Mouse (Mus musculus) forebrain, embryonic 11.5 days (tissue): ENCODE results near the gene Msi1. TPM values are rescaled to one million over a fixed set of nuclear protein-coding genes. Genes with fewer than 3 reads are reported as not detected.

Experiments
- ATAC-seq: fragments of 200-750 bp; cut with Nextera tagmentation; replicated peaks from 2 replicates; pipeline ENCODE4 v1.8.0; 2017; ENCODE audit warnings: moderate TSS enrichment; ENCODE audit not compliant: low FRiP score
- DNase-seq: peaks from one replicate; pipeline ENCODE4 v3.0.0-alpha.2; 2017; ENCODE audit warnings: low spot score
- H3K27ac ChIP-seq: fragments of 300-500 bp; sonication (generic); 2 replicates; pipeline ENCODE4 v1.5.1; 2014; ENCODE audit warnings: low read depth, low read length
- H3K27me3 ChIP-seq: fragments of 300-500 bp; sonication (generic); 2 replicates; pipeline ENCODE4 v1.6.1; 2014; ENCODE audit warnings: mild to moderate bottlenecking, low read length, mixed read lengths; ENCODE audit not compliant: control insufficient read depth, insufficient read depth
- H3K36me3 ChIP-seq: fragments of 300-500 bp; sonication (generic); 2 replicates; pipeline ENCODE4 v1.6.1; 2014; ENCODE audit warnings: mild to moderate bottlenecking, low read length, moderate library complexity, mixed read lengths; ENCODE audit not compliant: control insufficient read depth, insufficient read depth
- H3K4me1 ChIP-seq: fragments of 300-500 bp; sonication (generic); replicated peaks from 2 replicates; pipeline ENCODE4 v1.6.1; 2014; ENCODE audit warnings: low read length, mixed read lengths; ENCODE audit not compliant: control insufficient read depth, insufficient read depth
- H3K4me2 ChIP-seq: fragments of 300-500 bp; sonication (generic); 2 replicates; pipeline ENCODE4 v1.6.1; 2014; ENCODE audit warnings: low read depth, mild to moderate bottlenecking, low read length, moderate library complexity, mixed read lengths; ENCODE audit not compliant: severe bottlenecking
- H3K4me3 ChIP-seq: fragments of 300-500 bp; sonication (generic); 2 replicates; pipeline ENCODE4 v1.5.1; 2014; ENCODE audit warnings: low read depth, low read length
- H3K9ac ChIP-seq: fragments of 300-500 bp; sonication (generic); 2 replicates; pipeline ENCODE4 v1.6.1; 2014; ENCODE audit warnings: low read length
- H3K9me3 ChIP-seq: fragments of 300-500 bp; sonication (generic); 2 replicates; pipeline ENCODE4 v1.6.1; 2016; ENCODE audit warnings: low read length, mixed read lengths; ENCODE audit not compliant: control insufficient read depth
- WGBS: fragments of 180-500 bp; shearing (Covaris S2); extraction: QIAGEN DNeasy Blood & Tissue Kit; methylation state at CpG from one replicate; pipeline ENCODE4 v1.1.7; 2014; 5-methylcytosine and 5-hydroxymethylcytosine counted together
- polyA plus RNA-seq: library from polyadenylated mRNA; unstranded; fragments of >200 nt; fragmentation: Nextera tagmentation; extraction: Ambion mirVana; gene quantifications from 2 replicates; pipeline ENCODE4 v1.2.1, GENCODE M21; 2014

Msi1 gene
- polyA plus RNA-seq, 1 experiment from 2014 or later = 219 TPM

DNA sequence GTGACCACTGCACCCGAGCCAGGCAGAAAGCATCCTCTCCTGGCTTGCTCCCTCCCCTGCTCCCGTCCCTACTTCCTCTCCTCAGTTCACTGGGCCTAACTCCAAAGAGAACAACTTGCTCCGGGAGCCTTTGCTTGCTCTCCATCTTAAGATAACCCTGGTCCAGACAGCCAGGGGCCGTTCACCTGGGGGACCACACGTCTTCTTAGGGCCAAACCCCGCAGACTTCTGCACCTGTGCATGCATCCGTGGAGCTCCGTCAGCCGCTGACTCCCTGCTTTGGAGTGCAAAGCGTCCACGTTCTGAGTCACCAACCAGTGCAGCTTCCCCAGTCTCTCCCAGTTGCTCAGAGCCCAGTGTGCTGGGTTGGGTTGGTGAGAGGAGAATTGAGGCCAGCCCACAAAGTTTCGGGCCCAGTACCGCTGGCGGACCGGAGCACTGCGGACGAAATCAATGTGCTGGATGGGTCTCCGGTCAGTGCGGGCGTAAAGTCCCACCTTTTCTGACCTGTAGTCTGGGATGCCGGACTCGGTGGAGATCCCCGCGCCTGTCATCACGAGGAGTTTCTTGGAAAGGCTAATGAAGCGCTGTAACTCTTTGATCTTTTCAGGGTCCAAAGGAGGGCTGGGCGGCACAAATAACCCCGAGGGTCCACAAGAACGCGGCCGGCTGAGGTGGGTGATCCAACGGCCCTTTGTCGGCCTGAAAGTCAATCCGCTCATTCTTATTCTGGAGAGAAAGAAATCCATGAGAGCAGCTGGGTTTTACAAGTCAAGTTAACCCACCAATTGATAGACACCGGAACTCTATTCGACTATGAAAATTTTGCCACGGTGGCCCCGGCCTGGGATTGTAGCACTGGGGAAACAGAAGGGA is 53.2 kb downstream of the Msi1 start:
- Histone ChIP-seq H3K27me3 (peaks cover 23% of the 10 kb centered on the region), H3K9ac (no peak overlapping the region; the same call in 1 of the 2 replicates), H3K27ac (no peak overlapping the region), H3K36me3 (no peaks in the 10 kb centered on the region), H3K4me2 (peak overlapping the region; percentile 28), H3K9me3 (no peaks in the 10 kb centered on the region), H3K4me3 (no peak overlapping the region), H3K4me1 (peaks cover 7% of the 10 kb centered on the region; the same call in 1 of the 2 replicates)
- ATAC-seq = no peak
- 22% methylated on average over 38 of the region's 38 CpGs for WGBS
- no peak for DNase-seq

DNA sequence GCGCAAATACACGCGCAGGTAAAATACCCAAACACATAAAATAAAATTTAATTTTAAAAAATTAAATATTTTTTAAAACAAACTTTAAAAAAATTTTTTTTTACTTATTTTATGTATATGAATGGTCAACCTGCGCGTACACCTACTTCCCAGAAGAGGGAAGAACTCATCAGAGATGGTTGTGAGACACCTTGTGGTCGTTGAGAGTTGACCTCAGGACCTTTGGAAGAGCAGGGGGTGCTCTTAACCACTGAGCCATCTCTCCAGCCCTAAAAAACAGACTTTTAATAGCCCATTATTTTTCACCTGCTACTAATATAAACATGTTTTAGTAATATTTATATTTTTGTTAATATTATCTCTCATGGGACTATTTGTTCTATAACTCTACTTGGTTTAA is 54.0 kb downstream of the Msi1 start:
- ATAC-seq = no peak
- Histone ChIP-seq H3K9ac (no peak overlapping the region), H3K27me3 (peaks cover 23% of the 10 kb centered on the region), H3K9me3 (no peaks in the 10 kb centered on the region), H3K27ac (no peak overlapping the region), H3K4me2 (no peak overlapping the region), H3K4me3 (no peak overlapping the region), H3K36me3 (no peaks in the 10 kb centered on the region), H3K4me1 (peaks cover 7% of the 10 kb centered on the region; the same call in 1 of the 2 replicates)
- WGBS = 26% methylated on average over 6 of the region's 6 CpGs
- DNase-seq = no peak

DNA sequence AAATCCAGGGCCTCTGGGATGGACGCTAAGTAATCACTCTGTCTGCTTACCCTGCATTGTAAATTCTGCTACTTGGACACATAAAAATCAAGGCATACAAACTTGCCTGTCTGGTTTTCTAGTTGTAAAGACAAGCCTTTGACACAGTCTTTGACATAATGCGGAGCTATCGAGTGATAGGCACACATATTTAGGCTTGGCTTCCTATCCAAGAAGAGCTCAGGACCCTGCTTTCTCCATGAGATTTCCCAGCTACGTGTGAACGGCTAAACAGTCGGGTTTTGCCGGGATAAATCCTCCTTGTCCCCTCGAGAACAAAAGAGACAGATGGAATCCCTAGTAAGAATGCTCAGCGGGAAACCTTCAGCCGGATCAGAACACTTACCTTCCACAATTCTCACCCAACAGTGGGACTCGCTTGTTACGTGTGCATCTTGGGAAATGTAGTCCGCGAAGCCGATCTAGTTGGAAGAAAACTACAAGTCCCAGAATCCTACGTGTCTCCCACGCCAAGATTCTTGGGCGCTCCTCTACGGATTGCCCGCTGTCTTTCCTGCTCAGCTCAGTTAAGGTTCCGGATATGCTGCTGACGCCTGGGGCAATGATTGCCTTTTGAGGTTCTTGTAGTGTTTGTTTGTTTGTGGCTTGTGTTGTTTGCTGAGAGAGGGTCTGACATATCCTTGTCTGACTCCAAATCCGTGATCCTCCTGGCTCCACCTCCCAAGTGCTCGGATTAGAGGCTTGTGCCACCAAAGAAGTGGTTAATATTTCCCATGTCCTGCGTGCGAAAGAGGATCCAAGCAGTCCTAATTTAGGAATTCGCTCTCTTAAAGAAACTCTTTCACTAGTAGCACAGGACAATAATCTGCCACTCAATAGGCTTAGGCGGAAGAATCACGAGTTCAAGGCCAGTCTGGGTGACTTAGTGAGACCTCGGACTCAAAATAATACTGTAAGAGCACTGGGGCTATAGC is 54.8 kb downstream of the Msi1 start, which contains the start of gene Sirt4:
Gene Sirt4, minus strand, starts transcription at position 779 of the 974 bp plus-strand sequence.
- Histone ChIP-seq H3K9ac (peak within 1 kb of the TSS; percentile 67), H3K27ac (0 out of 2 replicates have a peak within 1 kb of the TSS, but pooled peaks have one; percentile 18), H3K4me1 (peaks cover 7% of the 10 kb centered on the region; the same call in 1 of the 2 replicates), H3K9me3 (no peaks in the 10 kb centered on the region), H3K27me3 (peaks cover 23% of the 10 kb centered on the region), H3K36me3 (no peaks in the 10 kb centered on the region), H3K4me2 (peak within 1 kb of the TSS; percentile 55), H3K4me3 (peak within 1 kb of the TSS; percentile 35)
- DNase-seq (peak; percentile 88), ATAC-seq (peak; percentile 83)
- 8% methylated on average over 30 of the region's 30 CpGs for WGBS

DNA sequence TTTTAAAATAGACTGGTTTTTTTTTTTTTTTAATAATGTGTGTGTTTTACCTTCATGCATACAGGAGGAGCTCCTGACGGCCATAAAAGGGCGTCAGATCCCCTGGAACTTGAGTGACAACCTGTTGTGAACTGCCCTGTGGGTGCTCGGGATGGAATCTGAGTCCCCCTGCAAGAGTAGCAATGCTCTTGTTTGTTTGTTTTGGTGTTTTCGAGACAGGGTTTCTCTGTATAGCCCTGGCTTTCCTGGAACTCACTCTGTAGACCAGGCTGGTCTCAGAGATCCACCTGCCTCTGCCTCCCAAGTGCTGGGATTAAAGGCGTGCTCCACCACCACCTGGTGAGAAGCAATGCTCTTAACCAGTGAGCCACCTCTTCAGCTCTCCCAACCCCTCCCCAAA is 55.6 kb downstream of the Msi1 start:
- no peak overlapping the region for H3K27ac ChIP-seq
- peaks cover 19% of the 10 kb centered on the region for H3K27me3 ChIP-seq
- H3K9me3 ChIP-seq = no peaks in the 10 kb centered on the region
- H3K36me3 ChIP-seq = no peaks in the 10 kb centered on the region
- ATAC-seq = no peak
- peak overlapping the region; percentile 55; the same call in 1 of the 2 replicates for H3K4me2 ChIP-seq
- no peak for DNase-seq
- WGBS = 71% methylated on average over 5 of the region's 5 CpGs
- H3K4me3 ChIP-seq = no peak overlapping the region; the same call in 1 of the 2 replicates
- H3K4me1 ChIP-seq = peaks cover 7% of the 10 kb centered on the region; the same call in 1 of the 2 replicates
- H3K9ac ChIP-seq = no peak overlapping the region

DNA sequence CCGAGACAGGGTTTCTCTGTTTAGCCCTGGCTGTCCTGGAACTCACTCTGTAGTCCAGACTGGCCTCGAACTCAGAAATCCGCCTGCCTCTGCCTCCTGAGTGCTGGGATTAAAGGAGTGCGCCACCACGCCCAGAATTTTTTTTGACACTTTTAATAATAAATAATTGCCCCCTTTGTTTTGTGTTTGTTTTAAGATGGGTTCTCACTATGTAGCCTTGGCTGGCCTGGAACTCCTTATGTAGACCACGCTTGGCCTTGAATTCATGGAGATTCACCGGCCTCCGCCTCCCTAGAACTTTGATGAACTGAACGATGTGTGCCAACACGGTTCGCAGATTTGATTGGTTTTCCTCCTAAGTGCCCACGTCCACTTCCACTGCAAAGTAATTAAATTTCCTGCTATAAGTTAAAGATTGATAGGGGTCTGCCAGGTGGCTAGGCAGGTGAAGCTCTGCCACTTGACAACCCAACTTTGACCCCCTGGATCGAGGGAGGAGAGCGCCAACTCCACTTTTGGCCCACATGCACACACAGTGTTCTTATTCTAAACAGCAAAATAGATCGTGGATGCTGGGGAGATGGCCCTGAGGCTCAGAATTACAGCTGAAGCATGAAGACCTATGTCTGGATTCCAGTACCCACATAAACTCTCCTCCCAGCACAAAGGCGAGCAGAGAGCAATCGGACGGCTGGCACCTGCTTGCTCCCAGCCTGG is 56.2 kb downstream of the Msi1 start:
- Histone ChIP-seq H3K27me3 (peaks cover 16% of the 10 kb centered on the region), H3K9ac (no peak overlapping the region), H3K27ac (no peak overlapping the region), H3K36me3 (no peaks in the 10 kb centered on the region), H3K4me3 (no peak overlapping the region), H3K4me2 (no peak overlapping the region), H3K9me3 (no peaks in the 10 kb centered on the region), H3K4me1 (peaks cover 6% of the 10 kb centered on the region; the same call in 1 of the 2 replicates)
- ATAC-seq = no peak
- WGBS = 88% methylated on average over 18 of the region's 18 CpGs
- no peak for DNase-seq

DNA sequence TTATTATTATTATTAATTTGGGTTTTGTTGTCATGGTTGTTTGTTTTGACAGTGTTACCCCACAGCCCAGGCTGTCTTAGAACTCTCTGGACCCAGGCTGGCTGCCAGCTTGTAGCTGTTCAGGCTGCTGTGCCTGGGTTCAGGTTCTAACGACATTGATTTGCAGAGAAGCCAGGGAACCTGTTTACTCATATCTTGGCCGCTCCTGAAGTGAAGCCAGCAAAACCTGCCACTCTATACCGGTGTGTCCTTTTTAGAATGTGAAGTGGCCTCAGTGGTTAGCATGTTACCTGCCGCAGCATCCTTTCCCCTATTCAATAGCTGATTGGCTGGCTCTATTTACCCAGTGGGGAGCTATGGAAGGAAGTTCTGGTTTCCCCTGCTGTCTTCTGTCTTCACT is 57.3 kb downstream of the Msi1 start:
- Histone ChIP-seq H3K4me3 (no peak overlapping the region), H3K9me3 (no peaks in the 10 kb centered on the region), H3K4me1 (peaks cover 7% of the 10 kb centered on the region; the same call in 1 of the 2 replicates), H3K27ac (no peak overlapping the region), H3K27me3 (peaks cover 9% of the 10 kb centered on the region), H3K36me3 (no peaks in the 10 kb centered on the region), H3K9ac (no peak overlapping the region), H3K4me2 (no peak overlapping the region)
- no peak for DNase-seq
- no peak for ATAC-seq
- 61% methylated on average over 4 of the region's 4 CpGs for WGBS

DNA sequence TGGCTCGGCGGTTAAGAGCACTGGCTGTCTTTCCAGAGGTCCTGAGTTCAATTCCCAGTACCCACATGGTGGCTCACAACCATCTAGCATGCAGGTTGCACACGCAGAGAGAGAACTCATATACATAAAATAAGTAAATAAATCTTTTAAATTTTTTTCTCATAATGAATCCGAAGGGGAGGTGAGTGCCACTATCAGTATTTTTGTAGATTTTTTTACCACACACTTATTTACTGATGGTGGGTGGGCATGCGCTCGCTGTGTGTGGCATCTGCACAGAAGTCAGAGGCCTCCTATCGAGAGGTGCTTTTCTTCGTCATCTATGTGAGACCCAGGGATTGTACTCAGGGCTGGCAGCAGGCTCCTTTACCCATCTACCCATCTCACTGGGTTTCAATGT is 58.0 kb downstream of the Msi1 start:
- peaks cover 10% of the 10 kb centered on the region; the same call in 1 of the 2 replicates for H3K4me1 ChIP-seq
- no peak overlapping the region for H3K4me3 ChIP-seq
- DNase-seq (no peak), ATAC-seq (no peak)
- H3K9me3 ChIP-seq = no peaks in the 10 kb centered on the region
- 79% methylated on average over 8 of the region's 8 CpGs for WGBS
- H3K27ac ChIP-seq = no peak overlapping the region
- no peak overlapping the region for H3K9ac ChIP-seq
- H3K36me3 ChIP-seq = no peaks in the 10 kb centered on the region
- no peak overlapping the region for H3K4me2 ChIP-seq
- H3K27me3 ChIP-seq = peaks cover 5% of the 10 kb centered on the region
